Mouse (Mus musculus): ENCODE results near the gene Opa3.

- no peak for TF ChIP-seq CTCF (IDR thresholded peaks at IDR 0.05; ENCODE audit: extremely low read depth, insufficient read depth, insufficient read length, insufficient replicate concordance)
- TF ChIP-seq POLR2A (IDR thresholded peaks at IDR 0.05; ENCODE audit: low read depth, low read length), result no peak
Measured at GRCm38 (mm10) chr7:19184250-19184649, 43.9 kb upstream of the Opa3 start.

All from spleen, adult 2 months (tissue).